Mouse (Mus musculus): ENCODE data around the gene Batf3. TPM values are rescaled to one million over a fixed set of nuclear protein-coding genes. Genes with fewer than 3 reads are reported as not detected.

The Batf3 gene
- 1.4 and 3.4 TPM in 2 replicates for polyA plus RNA-seq (2012; rRNA removed)

GRCm38 (mm10) chr1:191097802-191098747, at the start of gene Batf3:
Gene Batf3 (plus strand): TSS chr1:191097847.

GRCm38 (mm10) chr1:191062781-191063485, 34.7 kb upstream of the Batf3 start, which contains the start of the genes Tatdn3 and Nsl1:
Gene Tatdn3 (minus strand): TSS chr1:191062932.
Gene Nsl1 (plus strand): TSS chr1:191063012.

Other genes with a start within 250 kb of the Batf3 start
- 1.5 and 3.3 TPM in 2 replicates for gene Rps6kc1, start 186.1 kb upstream of the Batf3 start, polyA plus RNA-seq (2012; rRNA removed)
- 4.6 and 7.0 TPM in 2 replicates for gene Angel2, start 172.7 kb upstream of the Batf3 start, polyA plus RNA-seq (2012; rRNA removed)
- 0.47 and 1.5 TPM in 2 replicates for gene Vash2, start 118.6 kb upstream of the Batf3 start, polyA plus RNA-seq (2012; rRNA removed)
- 5.0 and 5.2 TPM in 2 replicates for gene Flvcr1, start 71.7 kb upstream of the Batf3 start, polyA plus RNA-seq (2012; rRNA removed)
- not detected in 2 replicates for gene Spata45, start 61.2 kb upstream of the Batf3 start, polyA plus RNA-seq (2012; rRNA removed)
- 1.00 and 3.6 TPM in 2 replicates for gene Tatdn3, start 34.9 kb upstream of the Batf3 start, polyA plus RNA-seq (2012; rRNA removed)
- gene Nsl1, start 34.8 kb upstream of the Batf3 start, polyA plus RNA-seq (2012; rRNA removed) = 0.25 and 0.37 TPM in 2 replicates
- gene Fam71a, start 67.0 kb downstream of the Batf3 start, polyA plus RNA-seq (2012; rRNA removed) = not detected in 2 replicates
- 4.1 and 14.2 TPM in 2 replicates for gene Atf3, start 120.2 kb downstream of the Batf3 start, polyA plus RNA-seq (2012; rRNA removed)
- 69.6 and 117 TPM in 2 replicates for gene Nenf, start 220.3 kb downstream of the Batf3 start, polyA plus RNA-seq (2012; rRNA removed)
- 1.3 TPM in 2 replicates for gene Tmem206, start 228.1 kb downstream of the Batf3 start, polyA plus RNA-seq (2012; rRNA removed)

All from stomach, adult 2 months (tissue).